Mouse (Mus musculus): ENCODE results near the gene Ppox. TPM values are rescaled to one million over a fixed set of nuclear protein-coding genes. Genes with fewer than 3 reads are reported as not detected.
"Not testable (repeated sequence)": the region's sequence is repeated elsewhere in the genome, so short reads cannot be mapped to it uniquely, and the experiment has no call there.

The Ppox gene
- polyA plus RNA-seq, 1 experiment from 2014 or later, result 69.6 TPM

- no peak overlapping the region for H3K9ac ChIP-seq (replicated peaks)
- TF ChIP-seq EP300 (IDR thresholded peaks at IDR 0.05; ENCODE audit: low read depth) (no peak), CTCF (IDR thresholded peaks at IDR 0.05; ENCODE audit: low read depth) (no peak)
- no peak overlapping the region for H3K4me2 ChIP-seq (ENCODE audit: low read depth, low read length)
- H3K36me3 ChIP-seq (replicated peaks; ENCODE audit: insufficient read depth, low read length), result no peaks in the 10 kb centered on the region
- no peak overlapping the region for H3K4me3 ChIP-seq (ENCODE audit: low read depth, low read length)
- peaks cover 20% of the 10 kb centered on the region for H3K4me1 ChIP-seq (ENCODE audit: insufficient read depth)
- no peak overlapping the region for H3K27ac ChIP-seq (ENCODE audit: low read depth)
- WGBS (ENCODE audit: insufficient replicate concordance), result 79% methylated on average over 2 of the region's 2 CpGs
- ATAC-seq (no peak), DNase-seq (no peak)
- H3K27me3 ChIP-seq (ENCODE audit: insufficient read depth, low read length), result no peaks in the 10 kb centered on the region
- no peaks in the 10 kb centered on the region for H3K9me3 ChIP-seq (ENCODE audit: low read length)
These were observed 44.6 kb upstream of the Ppox start for GRCm38 (mm10) chr1:171325571-171325970.

- no peak for DNase-seq
- ATAC-seq, result peak; percentile 13; the same call in 1 of the 2 replicates
- 47% methylated on average over 1 of the region's 1 CpGs for WGBS (ENCODE audit: insufficient replicate concordance)
- no peaks in the 10 kb centered on the region for H3K36me3 ChIP-seq (replicated peaks; ENCODE audit: insufficient read depth, low read length)
- no peak overlapping the region for H3K27ac ChIP-seq (ENCODE audit: low read depth)
- H3K9me3 ChIP-seq (ENCODE audit: low read length), result no peaks in the 10 kb centered on the region
- peaks cover 4% of the 10 kb centered on the region for H3K4me1 ChIP-seq (ENCODE audit: insufficient read depth)
- H3K4me2 ChIP-seq (ENCODE audit: low read depth, low read length), result no peak overlapping the region
- no peak overlapping the region; the same call in 1 of the 2 replicates for H3K9ac ChIP-seq (replicated peaks)
- TF ChIP-seq EP300 (IDR thresholded peaks at IDR 0.05; ENCODE audit: low read depth) (no peak), CTCF (IDR thresholded peaks at IDR 0.05; ENCODE audit: low read depth) (0 out of 2 replicates have a peak, but pooled peaks have one; percentile 3)
- no peaks in the 10 kb centered on the region for H3K27me3 ChIP-seq (ENCODE audit: insufficient read depth, low read length)
- no peak overlapping the region for H3K4me3 ChIP-seq (ENCODE audit: low read depth, low read length)
These were observed 41.0 kb upstream of the Ppox start for GRCm38 (mm10) chr1:171322012-171322411.

- Histone ChIP-seq H3K36me3 (replicated peaks; ENCODE audit: insufficient read depth, low read length) (no peaks in the 10 kb centered on the region), H3K27me3 (ENCODE audit: insufficient read depth, low read length) (no peaks in the 10 kb centered on the region), H3K4me3 (ENCODE audit: low read depth, low read length) (no peak overlapping the region), H3K9me3 (ENCODE audit: low read length) (no peaks in the 10 kb centered on the region), H3K9ac (replicated peaks) (no peak overlapping the region), H3K4me2 (ENCODE audit: low read depth, low read length) (no peak overlapping the region), H3K4me1 (ENCODE audit: insufficient read depth) (0 out of 2 replicates have a peak, but pooled peaks cover 4% of the 10 kb centered on the region), H3K27ac (ENCODE audit: low read depth) (no peak overlapping the region)
- TF ChIP-seq EP300 (IDR thresholded peaks at IDR 0.05; ENCODE audit: low read depth) (no peak), CTCF (IDR thresholded peaks at IDR 0.05; ENCODE audit: low read depth) (peak; percentile 80)
- no peak for DNase-seq
- ATAC-seq, result no peak
These were observed 40.4 kb upstream of the Ppox start for GRCm38 (mm10) chr1:171321415-171321814.

- ATAC-seq, result no peak
- H3K4me2 ChIP-seq (ENCODE audit: low read depth, low read length), result peak overlapping the region; percentile 14; the same call in 1 of the 2 replicates
- H3K9ac ChIP-seq (replicated peaks), result no peak overlapping the region
- H3K36me3 ChIP-seq (replicated peaks; ENCODE audit: insufficient read depth, low read length), result no peaks in the 10 kb centered on the region
- H3K9me3 ChIP-seq (ENCODE audit: low read length), result no peaks in the 10 kb centered on the region
- 42% methylated on average over 5 of the region's 5 CpGs for WGBS (ENCODE audit: insufficient replicate concordance)
- DNase-seq, result no peak
- no peak for TF ChIP-seq EP300 (IDR thresholded peaks at IDR 0.05; ENCODE audit: low read depth)
- TF ChIP-seq CTCF (IDR thresholded peaks at IDR 0.05; ENCODE audit: low read depth), result no peak
- 0 out of 2 replicates have a peak, but pooled peaks cover 4% of the 10 kb centered on the region for H3K4me1 ChIP-seq (ENCODE audit: insufficient read depth)
- no peak overlapping the region for H3K27ac ChIP-seq (ENCODE audit: low read depth)
- H3K27me3 ChIP-seq (ENCODE audit: insufficient read depth, low read length), result no peaks in the 10 kb centered on the region
- H3K4me3 ChIP-seq (ENCODE audit: low read depth, low read length), result no peak overlapping the region
These were observed 39.2 kb upstream of the Ppox start for GRCm38 (mm10) chr1:171320151-171320550.

GRCm38 (mm10) chr1:171319748-171320147, 38.8 kb upstream of the Ppox start:
- no peaks in the 10 kb centered on the region for H3K27me3 ChIP-seq (ENCODE audit: insufficient read depth, low read length)
- 36% methylated on average over 7 of the region's 7 CpGs for WGBS (ENCODE audit: insufficient replicate concordance)
- no peak overlapping the region for H3K9ac ChIP-seq (replicated peaks)
- H3K36me3 ChIP-seq (replicated peaks; ENCODE audit: insufficient read depth, low read length), result no peaks in the 10 kb centered on the region
- TF ChIP-seq EP300 (IDR thresholded peaks at IDR 0.05; ENCODE audit: low read depth) (no peak), CTCF (IDR thresholded peaks at IDR 0.05; ENCODE audit: low read depth) (no peak)
- H3K4me2 ChIP-seq (ENCODE audit: low read depth, low read length), result peak overlapping the region; percentile 14; the same call in 1 of the 2 replicates
- ATAC-seq (no peak), DNase-seq (no peak)
- H3K27ac ChIP-seq (ENCODE audit: low read depth), result no peak overlapping the region
- no peak overlapping the region for H3K4me3 ChIP-seq (ENCODE audit: low read depth, low read length)
- 0 out of 2 replicates have a peak, but pooled peaks cover 4% of the 10 kb centered on the region for H3K4me1 ChIP-seq (ENCODE audit: insufficient read depth)
- no peaks in the 10 kb centered on the region for H3K9me3 ChIP-seq (ENCODE audit: low read length)

- no peak for DNase-seq
These were observed 28.3 kb upstream of the Ppox start for GRCm38 (mm10) chr1:171309321-171309720.

GRCm38 (mm10) chr1:171306157-171306556, 25.2 kb upstream of the Ppox start:
- not testable (repeated sequence) for H3K9me3 ChIP-seq (ENCODE audit: low read length); H3K36me3 ChIP-seq (replicated peaks; ENCODE audit: insufficient read depth, low read length); H3K4me1 ChIP-seq (ENCODE audit: insufficient read depth); ATAC-seq; H3K9ac ChIP-seq (replicated peaks); H3K27me3 ChIP-seq (ENCODE audit: insufficient read depth, low read length); DNase-seq; H3K4me3 ChIP-seq (ENCODE audit: low read depth, low read length); H3K27ac ChIP-seq (ENCODE audit: low read depth); H3K4me2 ChIP-seq (ENCODE audit: low read depth, low read length)
- WGBS (ENCODE audit: insufficient replicate concordance), result 66% methylated on average over 5 of the region's 5 CpGs

More at GRCm38 (mm10) chr1:171309321-171309720, 28.3 kb upstream of the Ppox start:
- H3K36me3 ChIP-seq (replicated peaks; ENCODE audit: insufficient read depth, low read length), result no peaks in the 10 kb centered on the region
- TF ChIP-seq CTCF (IDR thresholded peaks at IDR 0.05; ENCODE audit: low read depth) (no peak), EP300 (IDR thresholded peaks at IDR 0.05; ENCODE audit: low read depth) (no peak)
- WGBS (ENCODE audit: insufficient replicate concordance), result 63% methylated on average over 2 of the region's 2 CpGs
- no peaks in the 10 kb centered on the region for H3K9me3 ChIP-seq (ENCODE audit: low read length)
- no peak for ATAC-seq
- no peak overlapping the region for H3K4me3 ChIP-seq (ENCODE audit: low read depth, low read length)
- no peaks in the 10 kb centered on the region for H3K27me3 ChIP-seq (ENCODE audit: insufficient read depth, low read length)
- no peak overlapping the region for H3K4me2 ChIP-seq (ENCODE audit: low read depth, low read length)
- no peak overlapping the region for H3K27ac ChIP-seq (ENCODE audit: low read depth)
- H3K9ac ChIP-seq (replicated peaks), result no peak overlapping the region
- H3K4me1 ChIP-seq (ENCODE audit: insufficient read depth), result no peaks in the 10 kb centered on the region
